Mouse (Mus musculus) CH12.LX (cell line): ENCODE data around the gene Setd6.

Experiments
- CHD1 ChIP-seq: IDR thresholded peaks from 2 replicates; pipeline ENCODE4 v1.6.1; 2012; ENCODE audit warnings: low read depth, low read length, improper control_type of control experiment, inconsistent platforms
- EP300 ChIP-seq: IDR thresholded peaks from 2 replicates; pipeline ENCODE4 v1.6.1; 2011; ENCODE audit warnings: low read length, improper control_type of control experiment
- ETS1 ChIP-seq: conservative IDR thresholded peaks from 2 replicates; pipeline ENCODE4 v1.6.1; 2012; ENCODE audit warnings: low read depth, mild to moderate bottlenecking, inconsistent platforms, low read length, improper control_type of control experiment, moderate library complexity
- HCFC1 ChIP-seq: IDR thresholded peaks from 2 replicates; pipeline ENCODE4 v1.6.1; 2012; ENCODE audit warnings: low read depth, mild to moderate bottlenecking, inconsistent platforms, low read length, improper control_type of control experiment
- JUN ChIP-seq: IDR thresholded peaks from 2 replicates; pipeline ENCODE4 v1.6.1; 2011; ENCODE audit warnings: low read depth, mild to moderate bottlenecking, low read length, improper control_type of control experiment, moderate library complexity; ENCODE audit not compliant: insufficient read depth
- MXI1 ChIP-seq: IDR thresholded peaks from 2 replicates; pipeline ENCODE4 v1.6.1; 2011; ENCODE audit warnings: mild to moderate bottlenecking, low read depth, low read length, improper control_type of control experiment
- POLR2A ChIP-seq: IDR thresholded peaks from 2 replicates; pipeline ENCODE4 v1.6.1; 2011; ENCODE audit warnings: low read depth, mild to moderate bottlenecking, improper control_type of control experiment, low read length
- SIN3A ChIP-seq: IDR thresholded peaks from 2 replicates; pipeline ENCODE4 v1.6.1; 2012; ENCODE audit warnings: low read length, improper control_type of control experiment, inconsistent platforms
- TBP ChIP-seq: conservative IDR thresholded peaks from 2 replicates; pipeline ENCODE4 v1.6.1; 2011; ENCODE audit warnings: low read depth, low read length, improper control_type of control experiment

DNA sequence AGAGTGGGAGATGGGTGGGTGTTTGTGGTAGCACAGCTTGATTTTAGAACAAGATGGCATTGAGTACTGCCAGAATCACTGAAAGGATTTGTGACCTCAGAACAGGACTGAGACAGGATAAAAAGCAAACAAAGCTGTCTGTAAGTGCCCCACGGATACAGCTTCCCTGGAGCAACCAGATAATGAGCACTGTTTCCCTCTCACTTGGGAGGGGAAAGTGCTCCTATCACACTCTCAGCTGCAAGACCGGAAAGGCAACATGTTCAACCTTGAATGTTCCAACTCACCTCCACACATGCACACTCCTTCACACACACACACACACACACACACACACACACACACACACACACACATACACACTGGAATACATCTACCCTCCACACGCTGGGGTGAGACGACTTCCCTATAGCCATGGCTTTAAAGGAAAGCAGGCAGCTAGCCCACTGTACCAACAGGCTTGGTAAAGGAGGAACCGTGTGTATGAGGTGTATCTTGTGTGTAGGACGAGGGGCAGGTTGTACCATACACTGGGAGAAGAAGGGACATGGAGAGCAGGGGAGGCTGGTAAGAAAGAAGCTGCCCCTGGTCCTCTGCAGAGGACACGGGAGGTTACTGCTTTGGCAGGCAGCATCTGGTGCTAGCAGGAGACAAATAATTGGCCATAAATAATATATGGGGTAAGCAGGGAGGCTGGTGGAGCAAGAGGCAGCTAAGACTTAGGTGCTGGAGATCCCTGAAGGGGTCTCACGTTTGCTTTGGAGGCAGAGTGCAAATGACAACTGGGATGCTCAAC lies 47.3 kb upstream of the Setd6 start:
- TF ChIP-seq ETS1 (no peak), JUN (no peak), TBP (no peak), POLR2A (no peak), CHD1 (no peak), SIN3A (no peak), HCFC1 (no peak), MXI1 (no peak), EP300 (no peak)
